Mouse (Mus musculus) embryo, embryonic 11 days (tissue): Measurements from ENCODE around the gene Aak1.

ENCODE experiments used
- DNase-seq: peaks from one replicate; pipeline ENCODE4 v3.0.0-alpha.2; 2015

Aak1 gene

GRCm38 (mm10) chr6:86967166-86967565 is 117.8 kb downstream of the Aak1 start:
- DNase-seq: no peak

- no peak for DNase-seq
Measured at GRCm38 (mm10) chr6:86973956-86974355, 124.6 kb downstream of the Aak1 start.

- no peak for DNase-seq
Measured at GRCm38 (mm10) chr6:86978156-86978908, 129.0 kb downstream of the Aak1 start.

- no peak for DNase-seq
Measured at GRCm38 (mm10) chr6:86978909-86979265, 129.6 kb downstream of the Aak1 start.

DNA sequence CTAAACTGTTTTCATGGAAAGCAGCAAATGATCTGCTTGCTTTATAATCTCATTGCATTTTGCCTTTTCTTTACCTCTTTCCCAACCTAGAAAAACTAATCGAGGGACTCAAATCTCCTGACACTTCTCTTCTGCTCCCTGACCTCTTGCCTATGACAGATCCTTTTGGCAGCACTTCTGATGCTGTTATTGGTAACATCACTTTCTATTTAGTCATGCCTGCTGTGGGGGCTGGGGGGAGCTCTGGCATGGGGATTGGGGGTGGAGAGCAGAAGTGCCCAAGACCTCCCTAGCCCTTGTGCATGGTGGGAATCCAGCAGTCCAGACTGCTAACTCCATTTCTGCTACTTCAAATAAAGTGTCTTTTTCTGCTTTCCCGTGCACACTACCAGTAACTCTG is 131.9 kb downstream of the Aak1 start:
- DNase-seq: no peak

GRCm38 (mm10) chr6:86985314-86986106 is 136.2 kb downstream of the Aak1 start:
- DNase-seq: no peak

DNA sequence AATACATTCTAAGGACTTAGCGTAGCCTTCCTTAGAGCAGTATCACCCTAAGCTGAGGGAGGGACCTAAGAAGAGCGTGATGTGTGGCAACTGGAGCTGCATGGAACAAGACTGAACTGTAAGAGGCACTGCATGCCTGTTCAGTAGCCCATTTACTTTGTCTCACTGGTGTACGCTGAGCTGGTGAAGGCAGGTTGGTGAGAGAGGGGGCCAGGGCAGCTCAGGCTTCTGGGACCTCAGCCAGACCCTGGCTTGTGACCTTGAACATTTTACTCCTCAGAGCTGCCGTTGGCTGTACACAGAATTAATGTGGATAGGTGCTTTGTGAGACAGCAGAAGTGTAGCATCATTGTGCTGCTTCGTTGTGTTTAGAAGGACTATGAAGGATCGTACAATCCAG is 140.3 kb downstream of the Aak1 start:
- DNase-seq: no peak

DNA sequence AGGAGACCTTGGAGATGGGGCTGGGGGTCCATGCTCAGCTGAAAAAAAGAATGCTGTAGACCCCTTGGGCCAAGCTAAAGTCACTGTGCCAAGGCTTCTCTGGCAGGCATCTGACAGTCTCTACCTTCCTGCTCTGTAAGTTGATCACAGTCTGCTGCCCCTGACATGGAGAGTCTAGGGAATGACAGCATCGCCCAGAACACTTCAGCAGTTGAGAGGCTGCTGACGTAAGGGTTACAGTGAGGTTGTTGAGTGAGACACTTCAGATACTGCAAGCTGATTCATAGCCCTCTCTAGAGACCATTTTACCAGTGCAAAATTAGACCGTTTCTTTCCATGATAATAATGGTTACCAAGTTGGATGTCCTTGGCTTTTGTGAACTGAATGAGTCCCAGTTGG is 141.7 kb downstream of the Aak1 start:
- no peak for DNase-seq

DNA sequence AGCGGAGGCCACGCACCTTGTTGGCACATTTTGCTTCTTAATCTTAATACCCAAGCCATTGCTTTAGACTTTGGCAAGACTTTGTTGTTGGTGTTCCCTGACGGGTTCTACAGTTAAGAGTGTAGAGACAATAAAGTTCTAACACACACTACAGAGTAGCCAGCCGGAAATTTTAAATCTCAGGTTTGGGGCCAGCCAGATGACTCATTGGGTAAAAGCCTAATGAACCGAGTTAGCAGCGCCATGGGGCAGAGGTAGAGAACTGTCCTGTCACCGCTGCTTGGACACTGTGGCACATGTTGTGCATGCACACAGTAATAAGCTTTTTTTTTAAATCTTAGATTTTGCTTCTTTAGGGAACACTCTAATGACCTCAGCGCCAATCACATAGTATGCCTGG is 143.0 kb downstream of the Aak1 start:
- no peak for DNase-seq

GRCm38 (mm10) chr6:86994254-86994653 is 144.9 kb downstream of the Aak1 start:
- DNase-seq: no peak

- DNase-seq: no peak
Measured at GRCm38 (mm10) chr6:86996629-86997307, 147.5 kb downstream of the Aak1 start.

GRCm38 (mm10) chr6:86997360-86997759 is 148.0 kb downstream of the Aak1 start:
- no peak for DNase-seq

GRCm38 (mm10) chr6:87001995-87002394 is 152.7 kb downstream of the Aak1 start:
- no peak for DNase-seq

GRCm38 (mm10) chr6:87002521-87003055 is 153.3 kb downstream of the Aak1 start:
- peak; percentile 88 for DNase-seq

- no peak for DNase-seq
Measured at GRCm38 (mm10) chr6:87004099-87004498, 154.8 kb downstream of the Aak1 start.

DNA sequence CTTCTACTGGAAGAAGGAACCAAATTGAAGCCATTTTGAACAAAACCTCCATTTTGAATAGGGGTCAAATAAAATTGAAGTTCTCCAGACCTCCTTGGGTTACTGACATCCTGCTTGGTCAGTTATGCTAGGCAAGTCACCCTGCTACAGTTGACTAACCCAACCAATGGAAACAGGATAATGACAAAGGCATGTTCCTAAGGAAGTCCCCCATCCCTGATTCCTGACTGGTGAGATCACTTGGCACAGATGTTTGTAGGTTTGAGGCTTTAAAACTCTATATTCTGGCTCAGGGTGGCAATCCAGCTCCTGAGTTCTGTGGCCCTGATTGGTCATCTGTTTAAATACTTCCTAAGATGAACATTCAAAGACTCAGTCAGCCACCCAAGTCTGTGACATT is 156.3 kb downstream of the Aak1 start:
- no peak for DNase-seq

- DNase-seq: no peak
Measured at GRCm38 (mm10) chr6:87008887-87009286, 159.6 kb downstream of the Aak1 start, which contains the start of gene Nfu1. TSS of gene Nfu1 (plus strand) at chr6:87009236.

- DNase-seq: peak; percentile 96
Measured at GRCm38 (mm10) chr6:87009692-87010328, 160.5 kb downstream of the Aak1 start.

GRCm38 (mm10) chr6:87016916-87017315 is 167.6 kb downstream of the Aak1 start:
- DNase-seq: peak; percentile 61

DNA sequence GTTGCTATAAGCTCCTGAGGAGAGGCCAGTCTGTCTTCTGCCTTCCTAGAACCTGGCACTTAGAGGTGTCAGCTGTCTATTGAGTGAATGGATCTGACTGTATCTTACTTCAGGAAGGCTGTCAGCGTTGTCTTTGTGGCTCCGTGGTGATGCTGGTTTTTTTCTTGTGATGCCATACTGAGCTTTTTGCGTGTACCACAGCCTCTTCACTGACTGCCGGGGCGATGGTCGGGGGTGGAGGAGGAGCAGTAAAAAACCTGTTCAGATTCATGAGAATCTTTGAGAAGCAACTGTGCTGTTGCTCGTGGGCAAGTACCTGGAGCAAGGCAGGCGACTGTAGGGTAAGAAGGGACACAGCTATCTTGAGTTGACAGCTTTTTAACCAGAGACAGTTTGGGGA is 169.6 kb downstream of the Aak1 start:
- no peak for DNase-seq

GRCm38 (mm10) chr6:87021791-87022190 is 172.5 kb downstream of the Aak1 start:
- no peak for DNase-seq

DNA sequence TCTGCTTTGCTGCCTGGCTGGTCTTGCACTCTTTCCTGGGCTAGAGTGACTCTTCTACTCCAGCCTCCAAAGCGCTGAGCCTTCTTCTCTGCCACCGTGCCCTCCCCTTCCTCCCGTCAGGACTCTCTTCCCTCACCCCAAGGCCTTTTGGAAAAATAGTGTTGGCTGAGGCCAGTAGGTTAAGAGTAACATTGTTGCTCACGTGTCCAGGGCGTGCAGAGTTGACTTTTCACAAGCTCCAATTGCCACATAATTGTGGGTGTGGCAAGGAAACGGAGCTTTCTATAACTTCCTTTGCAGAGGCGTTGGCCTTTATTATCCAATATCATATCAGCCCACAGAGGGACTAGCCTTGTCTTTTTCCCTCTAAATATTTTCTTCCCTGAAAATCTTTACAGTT is 177.7 kb downstream of the Aak1 start:
- DNase-seq: no peak

DNA sequence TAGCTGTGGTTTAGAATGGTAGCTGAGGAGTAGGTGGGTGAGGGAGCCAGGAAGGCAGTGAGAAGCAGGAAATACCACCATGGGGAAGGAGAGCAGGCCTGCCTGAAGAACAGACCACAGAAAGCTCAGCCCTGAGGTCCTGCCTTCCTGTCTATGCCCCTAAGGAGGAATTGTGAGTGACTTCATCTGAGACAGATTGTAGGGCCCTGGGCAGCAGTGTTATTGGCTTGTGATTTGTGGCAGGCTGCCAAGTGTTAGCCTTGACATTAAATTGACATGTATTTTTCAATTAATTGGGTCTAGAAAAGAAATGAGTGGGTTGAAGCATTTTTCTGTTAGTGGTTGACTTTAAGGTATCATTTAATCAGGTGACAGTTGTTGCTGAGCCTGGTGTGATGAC is 179.6 kb downstream of the Aak1 start:
- DNase-seq: no peak
